Mouse (Mus musculus): Measurements from ENCODE around the gene Cab39l. TPM values are rescaled to one million over a fixed set of nuclear protein-coding genes. Genes with fewer than 3 reads are reported as not detected.
"Not testable (repeated sequence)": the region's sequence is repeated elsewhere in the genome, so short reads cannot be mapped to it uniquely, and the experiment has no call there.

Cab39l gene
- total RNA-seq (2021): 10 to 100 TPM; 22.0 TPM
- long read RNA-seq, experiment 1, transcript Cab39l-201 (11 exons, 3,037 nt): major isoform, 8 of 116 reads
- long read RNA-seq, experiment 1, partial matches to known transcripts: 0 of 116 reads
- long read RNA-seq, experiment 1, other reads (novel, unspliced or antisense): 108 of 116 reads
- long read RNA-seq, experiment 2, partial matches to known transcripts: 2 of 89 reads
- long read RNA-seq, experiment 2, other reads (novel, unspliced or antisense): 84 of 89 reads

- peak; percentile 94 to 97 for DNase-seq
Measured at GRCm38 (mm10) chr14:59440558-59441471, at the start of gene Cab39l, which contains the start of gene Setdb2. Gene Cab39l, plus strand, starts transcription at chr14:59440972. Gene Setdb2, minus strand, starts transcription at chr14:59440884.

GRCm38 (mm10) chr14:59395281-59395680, 45.5 kb upstream of the Cab39l start, which contains the start of gene Phf11c:
Gene Phf11c, minus strand, starts transcription at chr14:59395381.
- no peak for DNase-seq

- peak in 1 of 2 experiments; percentile 18 for DNase-seq
Measured at GRCm38 (mm10) chr14:59396999-59397398, 43.8 kb upstream of the Cab39l start.

- DNase-seq: not testable (repeated sequence)
Measured at GRCm38 (mm10) chr14:59414979-59415378, 25.8 kb upstream of the Cab39l start.

- peak; percentile 38 to 50 for DNase-seq
Measured at GRCm38 (mm10) chr14:59418171-59418570, 22.6 kb upstream of the Cab39l start.

GRCm38 (mm10) chr14:59422912-59423663, 17.7 kb upstream of the Cab39l start:
- DNase-seq: no peak

- no peak for DNase-seq
Measured at GRCm38 (mm10) chr14:59430556-59430955, 10.2 kb upstream of the Cab39l start.

- no peak for DNase-seq
Measured at GRCm38 (mm10) chr14:59433902-59434301, 6.9 kb upstream of the Cab39l start.

GRCm38 (mm10) chr14:59435206-59435605, 5.6 kb upstream of the Cab39l start:
- no peak for DNase-seq

GRCm38 (mm10) chr14:59437398-59437797, 3.4 kb upstream of the Cab39l start:
- no peak for DNase-seq

GRCm38 (mm10) chr14:59438505-59438904, 2.3 kb upstream of the Cab39l start:
- DNase-seq: no peak

- no peak for DNase-seq
Measured at GRCm38 (mm10) chr14:59440039-59440438, 733 bp upstream of the Cab39l start.

- no peak for DNase-seq
Measured at GRCm38 (mm10) chr14:59441472-59441805, 667 bp downstream of the Cab39l start.

- no peak for DNase-seq
Measured at GRCm38 (mm10) chr14:59445421-59445820, 4.6 kb downstream of the Cab39l start.

GRCm38 (mm10) chr14:59447981-59448380, 7.2 kb downstream of the Cab39l start:
- DNase-seq: no peak

GRCm38 (mm10) chr14:59466503-59466902, 25.7 kb downstream of the Cab39l start:
- no peak for DNase-seq

- DNase-seq: peak; percentile 14 to 28
Measured at GRCm38 (mm10) chr14:59467798-59468197, 27.0 kb downstream of the Cab39l start.

- peak; percentile 30 to 51 for DNase-seq
Measured at GRCm38 (mm10) chr14:59470781-59471180, 30.0 kb downstream of the Cab39l start.

GRCm38 (mm10) chr14:59478699-59479098, 37.9 kb downstream of the Cab39l start:
- DNase-seq: peak; percentile 46 to 68

GRCm38 (mm10) chr14:59485247-59485810, 44.6 kb downstream of the Cab39l start:
- DNase-seq: no peak

GRCm38 (mm10) chr14:59492376-59492775, 51.6 kb downstream of the Cab39l start:
- DNase-seq: peak in 1 of 2 experiments; percentile 5

GRCm38 (mm10) chr14:59497928-59498327, 57.2 kb downstream of the Cab39l start:
- DNase-seq: no peak

Measured in heart, adult 18-20 months (tissue).